Mouse (Mus musculus): ENCODE data around the gene 1600002K03Rik.
"Not testable (repeated sequence)": the region's sequence is repeated elsewhere in the genome, so short reads cannot be mapped to it uniquely, and the experiment has no call there.

Gene 1600002K03Rik

GRCm38 (mm10) chr10:80154384-80154783, 18.4 kb upstream of the 1600002K03Rik start:
- in situ Hi-C loops (cut with MboI): no loop called here

GRCm38 (mm10) chr10:80155277-80155676, 17.5 kb upstream of the 1600002K03Rik start:
- in situ Hi-C loops (cut with MboI): no loop called here

DNA sequence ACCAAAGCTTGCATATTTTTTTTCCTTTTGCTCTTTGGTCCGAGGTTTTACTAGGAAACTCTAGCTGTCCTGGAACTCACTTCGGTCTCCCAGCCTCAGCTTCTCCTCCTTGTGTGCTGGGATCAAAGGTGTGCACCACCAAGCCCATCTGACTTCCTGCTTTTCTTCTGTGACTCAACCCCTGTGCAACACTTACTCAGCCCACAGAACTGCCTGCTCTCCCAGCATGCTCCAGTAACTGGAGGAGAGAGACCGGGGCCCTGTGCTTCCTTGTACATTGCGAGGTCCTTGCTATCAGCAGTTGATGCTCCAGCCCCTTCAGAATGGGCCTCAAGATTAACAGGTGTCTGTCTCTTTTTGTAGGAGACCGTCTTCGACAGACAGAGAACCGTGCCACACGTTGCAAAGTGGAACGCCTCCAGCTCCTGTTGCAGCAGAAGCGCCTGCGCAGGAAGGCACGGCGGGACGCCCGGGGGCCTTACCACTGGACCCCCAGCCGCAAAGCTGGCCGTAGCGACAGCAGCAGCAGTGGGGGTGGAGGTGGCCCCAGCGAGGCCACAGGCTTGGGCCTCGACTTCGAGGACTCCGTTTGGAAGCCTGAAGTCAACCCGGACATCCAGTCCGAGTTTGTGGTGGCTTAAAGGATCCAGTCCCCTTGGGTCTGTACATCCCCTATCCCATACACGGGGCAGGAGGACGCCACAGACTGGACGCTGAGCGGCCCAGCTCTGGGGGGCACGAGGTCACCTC, 16.6 kb upstream of the 1600002K03Rik start:
- in situ Hi-C loops (cut with MboI): no loop called here

GRCm38 (mm10) chr10:80156752-80157053, 16.0 kb upstream of the 1600002K03Rik start:
- in situ Hi-C loops (cut with MboI): no loop called here

- in situ Hi-C loops (cut with MboI): no loop called here
Measured at GRCm38 (mm10) chr10:80157141-80157929, 15.4 kb upstream of the 1600002K03Rik start.

DNA sequence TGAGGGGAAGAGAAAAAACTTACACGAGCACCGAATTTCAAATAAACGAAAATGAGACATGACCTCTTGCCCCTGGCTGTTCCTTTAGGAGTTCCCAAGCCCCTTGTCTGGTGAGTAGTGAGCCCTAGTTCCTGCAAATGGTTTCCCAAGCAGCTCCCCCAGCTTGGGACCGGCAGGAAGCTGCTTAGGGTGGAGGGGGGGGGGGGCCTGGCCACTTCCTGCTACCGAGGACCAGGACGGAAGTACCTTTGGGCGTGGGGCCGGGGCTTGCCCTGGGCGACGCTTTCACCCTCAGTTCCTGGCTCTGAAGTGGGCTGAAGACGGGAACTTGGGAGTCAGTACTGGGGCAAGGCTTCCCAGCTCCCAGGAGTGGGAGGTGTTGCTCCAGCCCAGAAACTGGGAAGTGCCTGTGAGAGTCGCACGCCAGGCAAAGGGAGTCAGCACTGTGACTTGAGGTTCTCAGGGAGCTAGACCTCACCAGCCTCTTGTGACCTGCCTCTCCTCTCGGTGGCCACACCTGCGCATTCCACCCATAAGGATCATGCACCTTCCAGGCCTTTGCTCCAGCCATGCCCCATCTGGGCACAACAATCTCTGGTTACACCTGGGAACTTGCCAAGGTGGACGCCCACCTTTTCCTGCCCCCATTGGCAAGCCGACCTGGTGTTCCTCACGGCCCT, 14.3 kb upstream of the 1600002K03Rik start:
- in situ Hi-C loops (cut with MboI): no loop called here

DNA sequence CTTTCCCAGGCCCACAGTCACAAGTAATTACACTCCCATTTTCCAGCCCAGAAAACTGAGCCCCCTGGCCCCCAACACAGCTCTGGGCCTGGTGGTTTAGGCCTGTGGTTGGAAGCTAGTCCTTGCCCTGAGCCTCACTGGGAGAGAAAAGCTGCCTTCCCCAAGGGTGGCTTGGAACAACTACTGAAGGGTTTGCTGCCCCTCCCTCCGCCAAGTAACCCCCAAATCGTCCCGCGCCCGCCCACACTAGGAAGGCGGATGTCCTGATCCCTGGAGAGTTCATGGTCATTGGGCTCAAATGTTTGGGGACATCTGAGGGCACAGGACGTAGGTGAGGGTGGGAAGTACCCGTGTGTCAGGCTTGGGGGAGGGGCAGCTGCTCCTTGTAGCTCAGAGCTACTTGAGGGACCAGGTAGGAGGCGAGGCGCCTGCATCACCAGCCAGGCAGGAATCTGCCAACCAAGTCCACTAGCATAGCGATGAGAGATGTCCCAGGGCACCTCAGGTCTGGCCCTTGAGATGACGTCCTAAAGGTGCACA, 13.7 kb upstream of the 1600002K03Rik start:
- in situ Hi-C loops (cut with MboI): no loop called here

DNA sequence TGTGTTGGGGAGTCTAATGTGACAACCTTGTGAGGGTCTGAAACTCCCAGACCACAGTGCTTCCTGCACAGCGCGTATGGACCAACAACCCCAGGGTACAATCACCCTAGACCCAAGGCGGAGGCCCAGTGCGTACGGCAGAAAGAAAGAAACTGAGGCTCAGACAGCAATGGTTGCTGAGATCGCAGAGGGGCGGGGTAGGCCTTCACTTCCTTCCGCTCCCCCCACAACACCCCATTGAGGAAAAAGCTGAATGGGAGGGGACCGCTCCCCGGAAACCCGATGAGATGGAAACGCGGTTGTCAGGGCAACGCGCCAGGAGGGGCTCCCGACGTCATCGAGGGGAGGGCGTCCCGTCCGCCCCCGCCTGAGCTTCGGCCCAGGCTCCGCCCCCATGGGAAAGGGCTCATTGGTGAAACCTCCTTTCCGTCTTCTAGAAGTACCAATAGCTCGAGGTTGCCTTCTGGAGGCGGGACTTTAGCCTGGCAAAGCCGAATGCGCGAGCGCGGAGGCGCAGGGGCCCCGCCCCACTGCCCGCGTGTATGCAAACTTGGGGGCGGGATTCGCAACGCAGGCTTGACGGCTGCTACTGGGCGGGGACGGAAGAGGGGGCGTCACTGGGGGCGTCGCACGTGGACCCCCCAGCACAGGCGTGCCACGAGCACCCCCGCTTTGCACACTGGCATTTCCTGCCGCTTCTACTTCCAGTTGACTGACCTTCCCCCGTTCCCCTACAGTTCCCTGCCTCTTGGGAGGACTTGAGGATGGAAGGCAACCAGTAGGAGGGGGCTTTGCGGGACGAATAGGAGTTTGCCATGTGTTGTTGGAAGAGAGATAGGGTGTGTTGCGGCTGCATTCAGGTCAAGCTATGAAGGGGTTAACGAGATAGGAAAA, 12.9 kb upstream of the 1600002K03Rik start:
- in situ Hi-C loops (cut with MboI): no loop called here

DNA sequence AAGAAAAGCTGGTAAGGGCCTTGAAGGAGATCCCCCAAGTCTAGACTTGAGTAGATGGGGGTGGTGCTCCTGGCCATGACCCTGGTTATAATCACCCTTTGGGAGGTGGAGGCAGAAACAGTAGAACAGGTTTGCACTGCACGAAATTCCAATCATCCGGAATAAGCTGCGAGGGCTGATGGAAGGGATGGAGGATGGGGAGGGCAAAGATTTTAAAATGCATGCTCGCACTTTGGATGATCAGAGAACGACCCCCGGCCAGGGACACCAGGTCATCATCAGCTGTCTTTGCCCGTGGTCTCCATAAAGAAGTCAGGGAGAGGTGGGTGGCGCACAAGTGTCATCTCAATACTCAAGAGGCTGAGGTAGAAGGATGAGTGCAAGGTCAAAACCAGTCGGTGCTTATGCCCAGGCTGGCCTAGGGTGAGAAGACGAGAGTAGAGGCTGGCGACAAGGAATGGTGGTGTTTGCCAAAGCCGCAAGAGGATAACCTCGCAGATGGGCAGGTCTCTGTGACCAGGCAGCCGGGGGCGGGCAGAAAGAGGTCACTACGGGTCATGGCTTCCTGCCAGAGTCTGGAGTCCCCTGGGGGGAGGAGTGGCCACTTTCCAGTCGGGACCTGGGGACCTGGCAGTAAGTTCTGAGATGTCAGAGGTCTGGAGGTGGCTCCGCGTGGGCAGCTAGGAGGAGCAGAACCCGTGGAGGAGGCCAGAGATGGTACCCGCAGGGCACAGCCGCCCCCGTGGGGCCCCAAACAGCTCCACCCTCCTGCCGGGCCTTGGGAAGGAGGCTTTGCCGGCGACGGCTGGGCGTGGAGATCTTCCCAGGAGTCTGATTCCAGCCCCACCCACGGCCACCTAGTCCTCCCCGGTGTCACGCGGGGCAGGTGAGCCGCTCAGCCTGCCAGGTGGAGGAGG, 12.0 kb upstream of the 1600002K03Rik start:
- in situ Hi-C loops (cut with MboI): no loop called here

GRCm38 (mm10) chr10:80161522-80162242, 11.1 kb upstream of the 1600002K03Rik start:
- in situ Hi-C loops (cut with MboI): no loop called here

- in situ Hi-C loops (cut with MboI): no loop called here
Measured at GRCm38 (mm10) chr10:80162243-80162608, 10.5 kb upstream of the 1600002K03Rik start.

GRCm38 (mm10) chr10:80162716-80163299, 9.9 kb upstream of the 1600002K03Rik start:
- in situ Hi-C loops (cut with MboI): no loop called here

- in situ Hi-C loops (cut with MboI): no loop called here
Measured at GRCm38 (mm10) chr10:80163721-80164120, 9.0 kb upstream of the 1600002K03Rik start.

- in situ Hi-C loops (cut with MboI): no loop called here
Measured at GRCm38 (mm10) chr10:80164161-80164997, 8.4 kb upstream of the 1600002K03Rik start.

DNA sequence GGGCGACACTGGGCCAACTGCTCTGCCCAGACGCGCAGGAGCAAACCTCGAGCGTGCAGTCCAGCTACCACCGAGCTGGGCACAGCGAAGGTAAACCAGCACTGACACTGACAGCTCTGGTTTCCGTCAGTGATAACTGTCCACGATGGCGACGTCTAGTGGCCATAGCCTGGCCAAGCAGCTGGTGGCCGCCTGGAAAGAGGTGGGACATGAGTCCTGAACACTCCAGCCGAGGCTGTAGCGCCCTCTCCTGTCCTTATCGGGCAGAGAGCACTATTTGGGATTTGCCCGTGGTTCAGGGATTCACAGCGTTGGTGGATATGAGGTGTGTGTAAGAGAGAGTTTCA, 7.8 kb upstream of the 1600002K03Rik start:
- in situ Hi-C loops (cut with MboI): no loop called here

- in situ Hi-C loops (cut with MboI): no loop called here
Measured at GRCm38 (mm10) chr10:80165392-80166128, 7.2 kb upstream of the 1600002K03Rik start, which contains the start of gene Cirbp. Gene Cirbp, plus strand, starts transcription at chr10:80165985.

DNA sequence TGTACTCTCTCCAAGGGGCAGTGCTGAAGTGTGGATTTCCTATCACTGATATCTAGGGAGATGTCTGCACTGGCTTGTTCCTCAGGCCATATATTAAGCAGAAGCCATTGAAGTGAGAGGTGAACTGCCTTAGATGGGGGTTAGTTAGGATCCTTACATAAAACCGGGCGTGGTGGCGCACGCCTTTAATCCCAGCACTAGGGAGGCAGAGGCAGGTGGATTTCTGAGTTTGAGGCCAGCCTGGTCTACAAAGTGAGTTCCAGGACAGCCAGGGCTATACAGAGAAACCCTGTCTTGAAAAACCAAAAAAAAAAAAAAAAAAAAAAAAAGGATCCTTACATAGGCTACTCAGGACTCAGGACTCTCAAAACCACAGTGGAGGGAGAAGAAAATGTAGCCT, 6.6 kb upstream of the 1600002K03Rik start:
- in situ Hi-C loops (cut with MboI): not testable (repeated sequence)
